Mouse (Mus musculus): ENCODE measurements around the gene Vmn2r38. TPM values are rescaled to one million over a fixed set of nuclear protein-coding genes. Genes with fewer than 3 reads are reported as not detected.

The Vmn2r38 gene
- not detected for total RNA-seq (2023)

DNA sequence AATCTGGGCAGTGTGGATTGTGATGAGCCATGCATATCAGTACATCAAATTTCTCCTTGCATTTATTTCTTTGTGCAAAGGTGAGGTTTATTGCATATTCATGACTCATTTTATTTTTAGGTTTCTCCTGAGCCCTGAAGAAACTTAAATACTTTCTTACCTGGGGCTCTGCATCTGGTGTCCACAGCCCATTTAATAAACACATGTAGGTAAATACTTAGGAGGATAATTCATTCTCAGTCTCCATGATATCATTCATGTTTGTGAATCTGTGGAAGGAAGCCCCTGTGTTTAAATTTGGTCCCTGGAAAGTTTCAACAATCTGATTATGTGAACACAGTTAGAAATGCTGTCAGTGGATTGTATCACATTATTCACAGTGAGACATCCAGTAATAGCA lies at the start of gene Vmn2r38:
Gene Vmn2r38 (minus strand): TSS at position 101 of the 400 bp plus-strand sequence.

DNA sequence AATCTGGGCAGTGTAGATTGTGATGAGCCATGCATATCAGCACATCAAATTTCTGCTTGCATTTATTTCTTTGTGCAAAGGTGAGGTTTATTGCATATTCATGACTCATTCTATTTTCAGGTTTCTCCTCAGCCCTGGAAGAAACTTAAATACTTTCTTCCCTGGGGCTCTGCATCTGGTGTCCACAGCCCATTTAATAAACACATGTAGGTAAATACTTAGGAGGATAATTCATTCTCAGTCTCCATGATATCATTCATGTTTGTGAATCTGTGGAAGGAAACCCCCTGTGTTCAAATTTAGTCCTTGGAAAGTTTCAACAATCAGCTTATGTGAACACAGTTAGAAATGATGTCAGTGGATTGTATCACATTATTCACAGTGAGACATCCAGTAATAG lies 67.0 kb downstream of the Vmn2r38 start, which contains the start of gene Vmn2r39:
Gene Vmn2r39 (minus strand): TSS at position 101 of the 400 bp plus-strand sequence.

Other genes with a start within 250 kb of the Vmn2r38 start
- not detected for gene Vmn2r40, start 166.4 kb downstream of the Vmn2r38 start, total RNA-seq (2023)
- not detected for gene Vmn2r39, start 67.1 kb downstream of the Vmn2r38 start, total RNA-seq (2023)
- not detected for gene Vmn2r37, start 125.8 kb upstream of the Vmn2r38 start, total RNA-seq (2023)

Data from neutrophil, adult 59 days (primary cell).